Mouse (Mus musculus) embryonic facial prominence, embryonic 11.5 days (tissue): ENCODE data around the gene Stum. TPM values are rescaled to one million over a fixed set of nuclear protein-coding genes. Genes with fewer than 3 reads are reported as not detected.

Experiments
- ATAC-seq: fragments of 200-750 bp; cut with Nextera tagmentation; replicated peaks from 2 replicates; pipeline ENCODE4 v1.8.0; 2017; ENCODE audit warnings: low read depth; ENCODE audit not compliant: insufficient number of reproducible peaks, low FRiP score, low TSS enrichment
- DNase-seq: peaks from one replicate; pipeline ENCODE4 v3.0.0-alpha.2; 2015; ENCODE audit warnings: low spot score
- H3K27ac ChIP-seq: fragments of 300-500 bp; sonication (generic); replicated peaks from 2 replicates; pipeline ENCODE4 v1.5.1; 2014; ENCODE audit warnings: mild to moderate bottlenecking, low read depth, low read length, control low read depth
- H3K27me3 ChIP-seq: fragments of 300-500 bp; sonication (generic); 2 replicates; pipeline ENCODE4 v1.6.1; 2014; ENCODE audit warnings: mild to moderate bottlenecking, low read length, moderate library complexity, mixed read lengths; ENCODE audit not compliant: control insufficient read depth, insufficient read depth
- H3K36me3 ChIP-seq: fragments of 300-500 bp; sonication (generic); replicated peaks from 2 replicates; pipeline ENCODE4 v1.6.1; 2014; ENCODE audit warnings: low read depth, mild to moderate bottlenecking, low read length, moderate library complexity, mixed read lengths; ENCODE audit not compliant: control insufficient read depth, insufficient read depth
- H3K4me1 ChIP-seq: fragments of 300-500 bp; sonication (generic); 2 replicates; pipeline ENCODE4 v1.6.1; 2014; ENCODE audit warnings: low read length, mixed read lengths; ENCODE audit not compliant: control insufficient read depth, insufficient read depth
- H3K4me2 ChIP-seq: fragments of 300-500 bp; sonication (generic); 2 replicates; pipeline ENCODE4 v1.6.1; 2014; ENCODE audit warnings: low read depth, mild to moderate bottlenecking, control low read depth, low read length, moderate library complexity
- H3K4me3 ChIP-seq: fragments of 300-500 bp; sonication (generic); 2 replicates; pipeline ENCODE4 v1.5.1; 2014; ENCODE audit warnings: low read depth, low read length, control low read depth
- H3K9ac ChIP-seq: fragments of 300-500 bp; sonication (generic); replicated peaks from 2 replicates; pipeline ENCODE4 v1.6.1; 2014; ENCODE audit warnings: mild to moderate bottlenecking, control low read depth, low read length
- H3K9me3 ChIP-seq: fragments of 300-500 bp; sonication (generic); replicated peaks from 2 replicates; pipeline ENCODE4 v1.6.1; 2016; ENCODE audit warnings: mild to moderate bottlenecking, low read length, inconsistent platforms, mixed read lengths; ENCODE audit not compliant: control insufficient read depth
- WGBS: fragments of 180-500 bp; shearing (Covaris S2); extraction: QIAGEN DNeasy Blood & Tissue Kit; methylation state at CpG from one replicate; pipeline ENCODE4 v1.1.7; 2014; 5-methylcytosine and 5-hydroxymethylcytosine counted together
- polyA plus RNA-seq: library from polyadenylated mRNA; unstranded; fragments of >200 nt; fragmentation: Nextera tagmentation; extraction: Ambion mirVana; gene quantifications from 2 replicates; pipeline ENCODE4 v1.2.1, GENCODE M21; 2014

Stum gene
- polyA plus RNA-seq, 1 experiment from 2014 or later: 1.3 TPM

DNA sequence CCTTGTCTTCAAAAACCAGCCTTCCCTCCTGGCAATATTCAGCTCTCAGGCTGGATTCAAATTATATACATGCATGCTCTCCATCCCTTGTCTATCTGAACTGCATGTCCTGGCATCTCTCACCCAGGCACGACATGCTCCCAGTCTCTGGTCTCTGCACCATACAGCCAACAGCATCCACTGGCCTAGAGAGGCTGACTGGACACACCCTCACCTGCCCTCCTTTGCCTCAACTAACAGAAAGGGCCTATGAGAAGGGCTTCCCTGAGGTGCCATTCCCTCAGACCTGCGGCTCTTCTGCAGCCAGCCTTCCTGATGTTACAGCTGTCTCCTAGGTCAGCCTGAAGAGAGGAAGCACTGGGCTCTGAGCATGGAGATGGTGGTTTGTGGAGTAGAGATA lies 64.2 kb downstream of the Stum start:
- Histone ChIP-seq H3K9me3 (no peaks in the 10 kb centered on the region), H3K4me2 (no peak overlapping the region), H3K4me3 (no peak overlapping the region), H3K27ac (no peak overlapping the region), H3K4me1 (no peaks in the 10 kb centered on the region), H3K36me3 (no peaks in the 10 kb centered on the region; the same call in 1 of the 2 replicates), H3K9ac (no peak overlapping the region), H3K27me3 (no peaks in the 10 kb centered on the region)
- ATAC-seq (no peak), DNase-seq (no peak)
- WGBS: 86% methylated on average over 2 of the region's 2 CpGs

DNA sequence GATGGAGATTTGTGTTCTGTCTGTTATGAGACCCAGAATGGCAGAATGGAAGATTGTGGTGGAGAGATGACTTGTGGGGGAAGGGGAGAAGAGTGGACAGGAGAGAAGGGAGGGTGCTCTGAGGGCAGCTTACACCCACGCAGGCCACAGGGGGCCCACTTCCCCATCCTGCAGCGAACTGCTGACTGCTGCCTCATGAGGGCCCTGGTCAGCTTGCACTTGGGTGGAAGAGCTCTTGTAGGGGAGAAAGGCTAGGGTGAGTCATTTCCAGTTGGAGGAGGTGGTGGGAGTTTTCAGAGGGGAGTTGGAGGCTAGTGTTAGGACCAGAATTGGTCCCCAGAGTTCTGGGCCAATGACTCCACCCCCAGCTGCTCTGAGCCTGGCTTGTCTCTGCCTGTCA lies 66.2 kb downstream of the Stum start:
- H3K27ac ChIP-seq: no peak overlapping the region
- H3K4me3 ChIP-seq: no peak overlapping the region
- H3K4me2 ChIP-seq: no peak overlapping the region
- WGBS: 75% methylated on average over 2 of the region's 2 CpGs
- H3K9ac ChIP-seq: no peak overlapping the region
- no peaks in the 10 kb centered on the region for H3K4me1 ChIP-seq
- no peak for DNase-seq
- no peak for ATAC-seq
- no peaks in the 10 kb centered on the region for H3K27me3 ChIP-seq
- H3K9me3 ChIP-seq: no peaks in the 10 kb centered on the region
- no peaks in the 10 kb centered on the region; the same call in 1 of the 2 replicates for H3K36me3 ChIP-seq

DNA sequence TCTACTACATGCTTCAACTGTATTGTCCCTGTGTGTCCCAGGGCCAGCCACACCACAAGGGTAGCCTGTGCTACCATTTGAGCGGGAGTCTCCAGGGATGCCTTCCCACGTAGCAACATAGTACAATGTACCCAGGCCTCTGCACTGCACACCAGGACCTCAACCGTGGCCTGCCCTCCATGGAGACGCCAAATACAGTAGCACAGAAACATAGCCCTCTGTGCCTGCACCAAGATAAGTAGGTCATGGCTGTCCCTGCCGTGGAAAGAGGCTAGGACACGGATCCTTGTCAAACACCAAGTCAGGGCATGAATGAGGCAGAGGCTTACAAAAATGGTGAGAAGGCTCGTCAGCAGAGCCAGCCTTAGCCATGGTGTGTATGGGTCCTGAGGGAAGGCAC lies 67.5 kb downstream of the Stum start:
- WGBS: 85% methylated on average over 7 of the region's 7 CpGs
- Histone ChIP-seq H3K4me2 (no peak overlapping the region), H3K4me3 (no peak overlapping the region), H3K4me1 (no peaks in the 10 kb centered on the region), H3K36me3 (no peaks in the 10 kb centered on the region; the same call in 1 of the 2 replicates), H3K9me3 (no peaks in the 10 kb centered on the region), H3K27me3 (no peaks in the 10 kb centered on the region), H3K27ac (no peak overlapping the region), H3K9ac (no peak overlapping the region)
- no peak for DNase-seq
- no peak for ATAC-seq

DNA sequence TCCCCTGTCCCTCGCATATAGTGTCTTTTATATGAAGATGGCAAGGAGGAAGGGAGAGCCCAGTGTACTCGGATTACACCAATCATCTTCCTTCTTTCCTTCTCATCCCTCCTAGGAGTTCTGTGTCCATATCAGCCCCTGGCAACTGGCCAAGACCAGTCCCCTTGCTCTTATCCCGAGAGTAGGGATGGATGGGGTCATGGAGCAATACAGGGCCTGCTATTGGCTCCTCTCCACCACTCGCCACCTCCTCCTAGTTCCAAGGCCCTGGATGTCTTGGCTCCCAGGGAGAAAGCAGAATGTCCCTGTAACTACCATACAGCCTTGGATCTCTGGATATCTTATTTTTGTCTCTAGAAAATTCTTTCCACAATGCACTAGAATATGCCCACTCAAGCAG lies 68.2 kb downstream of the Stum start:
- Histone ChIP-seq H3K9ac (no peak overlapping the region), H3K4me2 (no peak overlapping the region), H3K4me1 (no peaks in the 10 kb centered on the region), H3K9me3 (no peaks in the 10 kb centered on the region), H3K27ac (no peak overlapping the region), H3K4me3 (no peak overlapping the region), H3K27me3 (no peaks in the 10 kb centered on the region), H3K36me3 (no peaks in the 10 kb centered on the region; the same call in 1 of the 2 replicates)
- ATAC-seq: no peak
- 66% methylated on average over 4 of the region's 4 CpGs for WGBS
- no peak for DNase-seq

DNA sequence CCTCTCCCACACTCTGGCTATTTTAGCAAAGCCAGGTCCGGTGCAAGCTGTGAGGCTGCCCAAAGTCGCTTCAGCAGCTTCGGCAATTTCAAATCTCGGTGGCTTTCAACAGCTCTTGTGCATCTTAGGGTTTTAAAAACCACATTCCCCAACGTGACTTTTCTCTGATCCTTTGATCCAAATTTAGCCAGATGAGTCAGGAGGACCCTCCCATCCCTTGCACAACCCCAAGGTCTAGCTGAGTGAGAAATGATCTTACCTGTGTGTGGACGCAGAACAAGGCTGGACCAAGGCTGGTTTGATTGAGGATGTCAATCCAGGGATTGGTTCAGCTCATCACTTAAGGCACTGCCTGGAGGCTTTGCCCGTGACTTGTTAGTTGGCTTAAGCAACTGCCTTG lies 73.0 kb downstream of the Stum start:
- no peaks in the 10 kb centered on the region; the same call in 1 of the 2 replicates for H3K4me1 ChIP-seq
- ATAC-seq (no peak), DNase-seq (no peak)
- H3K27ac ChIP-seq: no peak overlapping the region
- H3K4me3 ChIP-seq: no peak overlapping the region
- H3K36me3 ChIP-seq: no peaks in the 10 kb centered on the region
- no peak overlapping the region for H3K4me2 ChIP-seq
- H3K9me3 ChIP-seq: no peaks in the 10 kb centered on the region
- no peak overlapping the region for H3K9ac ChIP-seq
- 74% methylated on average over 7 of the region's 7 CpGs for WGBS
- H3K27me3 ChIP-seq: no peaks in the 10 kb centered on the region

DNA sequence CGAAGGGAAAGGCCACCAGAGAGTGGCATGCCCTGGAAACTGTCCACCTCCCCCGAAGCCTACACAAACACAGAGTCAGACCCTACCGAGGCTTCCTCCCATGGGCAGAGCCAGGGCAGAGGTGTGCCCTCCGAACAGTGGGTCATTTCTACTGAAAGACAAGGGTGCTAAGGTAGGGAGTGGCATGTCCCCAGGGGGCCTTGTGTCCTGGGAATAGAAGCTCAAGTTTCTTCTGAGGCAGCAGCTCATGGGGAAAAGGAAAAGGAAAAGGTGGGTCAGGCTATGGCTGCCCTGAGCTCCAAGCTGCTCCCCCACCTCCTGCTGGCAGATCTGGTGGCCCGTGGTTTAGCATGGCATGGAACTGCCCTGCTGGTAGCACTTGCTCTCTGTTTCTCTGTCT lies 73.5 kb downstream of the Stum start:
- H3K27ac ChIP-seq: no peak overlapping the region
- no peaks in the 10 kb centered on the region; the same call in 1 of the 2 replicates for H3K4me1 ChIP-seq
- H3K27me3 ChIP-seq: no peaks in the 10 kb centered on the region
- no peak overlapping the region for H3K4me3 ChIP-seq
- no peak for DNase-seq
- no peaks in the 10 kb centered on the region for H3K9me3 ChIP-seq
- WGBS: 66% methylated on average over 5 of the region's 5 CpGs
- ATAC-seq: no peak
- H3K9ac ChIP-seq: no peak overlapping the region
- no peaks in the 10 kb centered on the region for H3K36me3 ChIP-seq
- H3K4me2 ChIP-seq: no peak overlapping the region

DNA sequence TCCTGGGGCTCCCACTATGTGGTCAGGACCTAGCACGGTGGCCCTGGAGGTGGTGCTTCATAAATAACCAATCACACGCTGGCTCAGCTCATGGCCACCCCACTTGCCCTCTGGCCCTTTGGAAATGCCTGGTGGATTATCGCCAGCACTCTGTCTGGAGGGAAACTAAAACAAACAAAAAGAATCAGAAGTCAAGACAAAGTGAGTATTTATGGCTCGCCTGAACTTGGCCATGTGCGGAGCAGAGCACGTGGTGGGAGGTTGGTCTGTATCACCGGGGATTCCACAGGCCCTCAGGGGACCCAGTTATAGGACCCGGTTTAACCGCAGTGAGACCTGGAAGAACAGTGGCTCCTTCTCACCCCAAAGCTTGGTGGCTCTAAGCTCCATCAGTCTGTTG lies 74.5 kb downstream of the Stum start:
- WGBS: 45% methylated on average over 9 of the region's 9 CpGs

DNA sequence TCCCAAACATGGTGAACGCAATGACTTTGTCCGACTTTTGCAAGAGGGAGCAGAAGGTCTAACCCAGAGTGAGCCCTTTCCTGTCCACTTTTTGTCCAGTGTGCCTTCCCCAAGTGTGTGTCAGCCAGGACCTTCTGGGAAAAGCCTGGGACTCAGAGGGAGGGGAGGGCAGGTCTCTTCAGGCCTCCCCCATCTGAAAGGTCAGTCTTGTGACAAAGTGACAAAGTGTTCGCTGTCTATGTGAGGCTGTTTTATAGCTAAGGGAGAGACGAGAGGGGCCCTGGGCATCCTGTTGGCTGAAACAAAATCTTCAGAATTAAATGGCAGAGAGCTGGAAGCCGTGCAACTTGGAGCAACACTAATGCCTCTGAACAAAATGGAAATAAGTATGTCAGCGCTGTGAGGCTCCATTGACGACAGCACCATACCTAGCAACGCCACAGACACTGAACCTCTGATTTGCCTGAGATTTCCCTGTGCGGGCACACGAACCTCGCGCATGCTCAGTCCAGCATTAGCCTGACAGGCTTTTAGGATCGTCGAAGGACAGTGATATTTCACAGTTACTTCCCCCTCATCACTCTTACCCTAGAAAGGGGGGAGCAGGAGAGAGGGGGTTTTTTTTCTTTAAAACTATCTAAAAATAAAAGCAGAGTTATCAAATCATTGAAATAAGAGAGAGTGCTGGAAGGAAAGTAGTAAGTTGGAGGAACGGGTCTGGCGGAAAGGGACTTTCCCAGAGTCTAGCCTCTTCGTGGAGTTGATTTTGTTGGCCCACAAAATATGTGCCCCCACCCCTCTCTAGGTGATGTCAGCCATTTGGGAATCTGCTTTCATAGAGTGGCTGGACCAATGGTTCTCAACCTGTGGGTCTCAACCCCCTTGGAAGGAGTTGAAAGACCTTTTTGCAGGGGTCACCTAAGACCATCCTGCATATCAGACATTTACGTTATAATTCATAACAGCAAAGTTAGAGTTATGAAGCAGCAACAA lies 75.3 kb downstream of the Stum start:
- no peaks in the 10 kb centered on the region for H3K27me3 ChIP-seq
- H3K4me2 ChIP-seq: no peak overlapping the region
- no peak overlapping the region for H3K9ac ChIP-seq
- DNase-seq (no peak), ATAC-seq (no peak)
- H3K4me3 ChIP-seq: no peak overlapping the region
- no peak overlapping the region for H3K27ac ChIP-seq
- WGBS: 83% methylated on average over 18 of the region's 18 CpGs
- no peaks in the 10 kb centered on the region for H3K36me3 ChIP-seq
- no peaks in the 10 kb centered on the region for H3K9me3 ChIP-seq
- peaks cover 5% of the 10 kb centered on the region; the same call in 1 of the 2 replicates for H3K4me1 ChIP-seq

More for the DNA sequence above, 74.5 kb downstream of the Stum start:
- Histone ChIP-seq H3K4me2 (no peak overlapping the region), H3K9ac (no peak overlapping the region), H3K27me3 (no peaks in the 10 kb centered on the region), H3K9me3 (no peaks in the 10 kb centered on the region), H3K4me1 (peaks cover 5% of the 10 kb centered on the region; the same call in 1 of the 2 replicates), H3K27ac (no peak overlapping the region), H3K36me3 (no peaks in the 10 kb centered on the region), H3K4me3 (no peak overlapping the region)
- ATAC-seq (no peak), DNase-seq (no peak)
